Mouse (Mus musculus): Measurements from ENCODE around the gene Gm47995.

The Gm47995 gene

GRCm38 (mm10) chr1:151233756-151234155 lies 35.5 kb downstream of the Gm47995 start:
- no peak for DNase-seq

GRCm38 (mm10) chr1:151235574-151235973 lies 37.3 kb downstream of the Gm47995 start:
- DNase-seq, result no peak

- DNase-seq, result no peak
Measured at GRCm38 (mm10) chr1:151236141-151236930, 38.1 kb downstream of the Gm47995 start.

GRCm38 (mm10) chr1:151237780-151238179 lies 39.5 kb downstream of the Gm47995 start:
- no peak for DNase-seq

GRCm38 (mm10) chr1:151243332-151243731 lies 45.1 kb downstream of the Gm47995 start:
- no peak for DNase-seq

GRCm38 (mm10) chr1:151244013-151244412 lies 45.8 kb downstream of the Gm47995 start:
- no peak for DNase-seq

GRCm38 (mm10) chr1:151244761-151245160 lies 46.5 kb downstream of the Gm47995 start:
- DNase-seq, result no peak

GRCm38 (mm10) chr1:151245165-151245564 lies 46.9 kb downstream of the Gm47995 start:
- no peak for DNase-seq

GRCm38 (mm10) chr1:151245846-151246245 lies 47.6 kb downstream of the Gm47995 start:
- DNase-seq, result peak in 1 of 2 experiments; percentile 31
